Mouse (Mus musculus) liver, embryonic 11.5 days (tissue): ENCODE data around the gene Thoc7. TPM values are rescaled to one million over a fixed set of nuclear protein-coding genes. Genes with fewer than 3 reads are reported as not detected.

Experiments used
- ATAC-seq: fragments of 200-750 bp; cut with Nextera tagmentation; replicated peaks from 2 replicates; pipeline ENCODE4 v1.8.0; 2017; ENCODE audit warnings: moderate number of reproducible peaks, mild to moderate bottlenecking, moderate TSS enrichment, moderate library complexity; ENCODE audit not compliant: low FRiP score
- DNase-seq: peaks from one replicate; pipeline ENCODE4 v3.0.0-alpha.2; 2017; ENCODE audit warnings: low spot score
- H3K27ac ChIP-seq: fragments of 300-500 bp; sonication (generic); 2 replicates; pipeline ENCODE4 v1.5.1; 2014; ENCODE audit warnings: mild to moderate bottlenecking, low read depth, low read length, control low read depth
- H3K27me3 ChIP-seq: fragments of 300-500 bp; sonication (generic); replicated peaks from 2 replicates; pipeline ENCODE4 v1.6.1; 2014; ENCODE audit warnings: low read length, mixed read lengths; ENCODE audit not compliant: control insufficient read depth, insufficient read depth
- H3K36me3 ChIP-seq: fragments of 300-500 bp; sonication (generic); 2 replicates; pipeline ENCODE4 v1.6.1; 2014; ENCODE audit warnings: mild to moderate bottlenecking, low read length, moderate library complexity, mixed read lengths; ENCODE audit not compliant: control insufficient read depth, insufficient read depth
- H3K4me1 ChIP-seq: fragments of 300-500 bp; sonication (generic); replicated peaks from 2 replicates; pipeline ENCODE4 v1.6.1; 2014; ENCODE audit warnings: low read length, mixed read lengths; ENCODE audit not compliant: control insufficient read depth, insufficient read depth
- H3K4me2 ChIP-seq: fragments of 300-500 bp; sonication (generic); 2 replicates; pipeline ENCODE4 v1.6.1; 2014; ENCODE audit warnings: mild to moderate bottlenecking, control low read depth, moderate library complexity
- H3K4me3 ChIP-seq: fragments of 300-500 bp; sonication (generic); 2 replicates; pipeline ENCODE4 v1.5.1; 2014; ENCODE audit warnings: low read depth, low read length, control low read depth
- H3K9ac ChIP-seq: fragments of 300-500 bp; sonication (generic); 2 replicates; pipeline ENCODE4 v1.6.1; 2014; ENCODE audit warnings: low read depth, low read length, control low read depth
- H3K9me3 ChIP-seq: fragments of 300-500 bp; sonication (generic); 2 replicates; pipeline ENCODE4 v1.6.1; 2016; ENCODE audit warnings: low read length, inconsistent platforms, mixed read lengths; ENCODE audit not compliant: control insufficient read depth
- WGBS: fragments of 180-500 bp; shearing (Covaris S2); extraction: QIAGEN DNeasy Blood & Tissue Kit; methylation state at CpG from one replicate; pipeline ENCODE4 v1.1.7; 2014; 5-methylcytosine and 5-hydroxymethylcytosine counted together
- polyA plus RNA-seq: library from polyadenylated mRNA; unstranded; fragments of >200 nt; fragmentation: Nextera tagmentation; extraction: Ambion mirVana; gene quantifications from 2 replicates; pipeline ENCODE4 v1.2.1, GENCODE M21; 2014

Gene Thoc7
- polyA plus RNA-seq, 1 experiment from 2014 or later = 191 TPM

- Histone ChIP-seq H3K36me3 (no peaks in the 10 kb centered on the region), H3K4me3 (no peak within 1 kb of the TSS), H3K4me1 (no peaks in the 10 kb centered on the region), H3K4me2 (no peak within 1 kb of the TSS), H3K9ac (no peak within 1 kb of the TSS), H3K9me3 (no peaks in the 10 kb centered on the region), H3K27me3 (no peaks in the 10 kb centered on the region), H3K27ac (no peak within 1 kb of the TSS)
- no peak for ATAC-seq
- WGBS = 40% methylated on average over 1 of the region's 1 CpGs
- no peak for DNase-seq
Observed at GRCm38 (mm10) chr14:13914387-13915082, 47.1 kb downstream of the Thoc7 start, which contains the start of gene Gm281. Gene Gm281 (minus strand): TSS chr14:13914478.

GRCm38 (mm10) chr14:13910148-13910547 is 51.5 kb downstream of the Thoc7 start:
- DNase-seq = no peak
- no peak for ATAC-seq
- 84% methylated on average over 2 of the region's 2 CpGs for WGBS
- Histone ChIP-seq H3K9me3 (no peaks in the 10 kb centered on the region), H3K27me3 (no peaks in the 10 kb centered on the region), H3K4me3 (no peak overlapping the region), H3K9ac (no peak overlapping the region), H3K27ac (no peak overlapping the region), H3K4me2 (no peak overlapping the region), H3K36me3 (no peaks in the 10 kb centered on the region), H3K4me1 (no peaks in the 10 kb centered on the region)

GRCm38 (mm10) chr14:13907145-13907544 is 54.5 kb downstream of the Thoc7 start:
- no peak overlapping the region for H3K4me3 ChIP-seq
- no peak for ATAC-seq
- H3K27ac ChIP-seq = no peak overlapping the region
- H3K4me1 ChIP-seq = no peaks in the 10 kb centered on the region
- WGBS = 83% methylated on average over 7 of the region's 7 CpGs
- no peaks in the 10 kb centered on the region for H3K27me3 ChIP-seq
- H3K9ac ChIP-seq = no peak overlapping the region
- no peak overlapping the region for H3K4me2 ChIP-seq
- H3K9me3 ChIP-seq = no peaks in the 10 kb centered on the region
- no peak for DNase-seq
- H3K36me3 ChIP-seq = no peaks in the 10 kb centered on the region

- no peak for ATAC-seq
Observed at GRCm38 (mm10) chr14:13906461-13906860, 55.2 kb downstream of the Thoc7 start.

GRCm38 (mm10) chr14:13901611-13902067 is 60.0 kb downstream of the Thoc7 start:
- Histone ChIP-seq H3K27me3 (0 out of 2 replicates have a peak, but pooled peaks cover 5% of the 10 kb centered on the region), H3K4me3 (peak overlapping the region; percentile 51), H3K9me3 (no peaks in the 10 kb centered on the region), H3K4me1 (no peaks in the 10 kb centered on the region), H3K9ac (peak overlapping the region; percentile 64), H3K4me2 (peak overlapping the region; percentile 82), H3K36me3 (no peaks in the 10 kb centered on the region), H3K27ac (no peak overlapping the region)
- DNase-seq (peak; percentile 54), ATAC-seq (peak; percentile 72)
- WGBS = 1% methylated on average over 22 of the region's 22 CpGs

More at GRCm38 (mm10) chr14:13906461-13906860, 55.2 kb downstream of the Thoc7 start:
- H3K27me3 ChIP-seq = no peaks in the 10 kb centered on the region
- no peaks in the 10 kb centered on the region for H3K4me1 ChIP-seq
- 79% methylated on average over 1 of the region's 1 CpGs for WGBS
- H3K4me3 ChIP-seq = no peak overlapping the region
- no peaks in the 10 kb centered on the region for H3K36me3 ChIP-seq
- no peak overlapping the region for H3K9ac ChIP-seq
- no peak for DNase-seq
- H3K9me3 ChIP-seq = no peaks in the 10 kb centered on the region
- H3K4me2 ChIP-seq = no peak overlapping the region
- H3K27ac ChIP-seq = no peak overlapping the region

Other genes starting within 250 kb of the Thoc7 start
- gene Gm281, start 47.4 kb downstream of the Thoc7 start, polyA plus RNA-seq = not detected in 2 replicates
- 3.0 and 4.0 TPM in 2 replicates for gene Atxn7, start 412 bp downstream of the Thoc7 start, polyA plus RNA-seq
- 272 and 287 TPM in 2 replicates for gene Psmd6, start 159.1 kb upstream of the Thoc7 start, polyA plus RNA-seq
- not detected in 2 replicates for gene Olfr720, start 225.0 kb upstream of the Thoc7 start, polyA plus RNA-seq